Mouse (Mus musculus) pancreas, adult 10 weeks (tissue): Measurements from ENCODE around the gene Ptgdr. TPM values are rescaled to one million over a fixed set of nuclear protein-coding genes. Genes with fewer than 3 reads are reported as not detected.

ENCODE experiments used
- polyA plus RNA-seq: library from polyadenylated mRNA; stranded (reverse); fragments of 350-450 nt; fragmentation: Illumina TruSeq; extraction: RNeasy Lipid Tissue Mini Kit (QIAGEN cat#74804); gene quantifications from one replicate; pipeline ENCODE4 v1.2.3, GENCODE M21; 2015; ENCODE audit warnings: low read depth, low replicate concordance; ENCODE audit not compliant: insufficient read depth

Gene Ptgdr
- polyA plus RNA-seq = not detected

GRCm38 (mm10) chr14:44858868-44859613 is at the start of gene Ptgdr:
Ptgdr (minus strand) TSS chr14:44859375.

Other genes with a start within 250 kb of the Ptgdr start
- not detected for gene Gm5624, start 231.4 kb downstream of the Ptgdr start, polyA plus RNA-seq
- gene Gm8257, start 152.9 kb downstream of the Ptgdr start, polyA plus RNA-seq = not detected
- not detected for gene Gm8267, start 109.0 kb downstream of the Ptgdr start, polyA plus RNA-seq
- gene Ptger2, start 128.8 kb upstream of the Ptgdr start, polyA plus RNA-seq = 0.28 TPM